Mouse (Mus musculus) adrenal gland, postnatal 25 days (tissue): Measurements from ENCODE around the gene Slc17a9. TPM values are rescaled to one million over a fixed set of nuclear protein-coding genes. Genes with fewer than 3 reads are reported as not detected.
"Not testable (repeated sequence)": the region's sequence is repeated elsewhere in the genome, so short reads cannot be mapped to it uniquely, and the experiment has no call there.

Experiments used
- DNase-seq: peaks from one replicate; pipeline ENCODE4 v3.0.0; 2021; ENCODE audit warnings: mixed read lengths
- total RNA-seq: library from RNA; stranded (reverse); gene quantifications from 2 replicates; pipeline ENCODE4 v1.2.3, GENCODE M21; 2021

Slc17a9 gene
- total RNA-seq, 1 experiment from 2014 or later, result 2.2 TPM

DNA sequence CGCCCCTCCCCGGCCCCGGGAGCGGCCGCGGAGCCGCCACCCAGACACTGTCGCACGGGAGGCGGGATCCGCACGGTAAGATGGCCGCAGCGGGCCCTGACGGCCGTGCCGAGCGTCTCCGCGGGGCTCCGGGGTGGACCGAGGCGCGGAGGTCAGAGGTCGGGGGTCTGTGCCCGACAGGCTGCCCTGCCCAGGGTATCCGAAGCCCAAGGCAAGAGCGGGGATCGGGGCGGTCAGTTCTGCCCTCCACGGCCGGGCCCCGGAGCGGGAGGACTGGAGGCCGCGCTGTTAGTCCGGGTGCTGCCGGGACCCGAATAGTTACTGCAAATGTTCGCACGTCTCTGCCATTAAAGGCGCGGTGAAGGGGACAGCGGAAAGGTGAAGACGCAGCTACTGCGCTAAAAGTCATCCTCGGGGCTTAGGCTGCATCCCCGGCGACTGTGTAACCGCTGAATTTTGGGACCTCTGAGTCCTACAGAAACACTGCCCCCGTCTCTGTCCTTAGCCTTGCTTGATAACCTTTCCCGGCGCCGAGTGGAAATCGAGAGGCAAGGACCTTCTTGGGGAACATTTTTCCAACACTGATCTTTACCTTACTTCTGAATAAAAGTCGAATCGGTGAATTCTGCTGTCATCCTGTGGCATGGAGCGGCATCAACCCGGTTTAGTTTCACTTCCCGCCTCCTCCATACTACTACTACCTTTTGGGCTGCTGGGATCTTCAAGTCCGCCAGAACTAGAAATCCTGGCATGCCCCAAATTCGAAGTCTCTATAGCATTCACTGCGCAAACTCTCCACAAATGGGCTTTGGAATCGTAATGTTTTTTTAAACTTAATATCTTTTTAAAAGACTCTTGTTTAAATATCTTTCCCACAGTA lies 14.5 kb upstream of the Slc17a9 start:
- no peak for DNase-seq

- no peak for DNase-seq
Measured at GRCm38 (mm10) chr2:180711527-180711926, 13.5 kb upstream of the Slc17a9 start.

- DNase-seq, result no peak
Measured at GRCm38 (mm10) chr2:180712037-180712689, 12.9 kb upstream of the Slc17a9 start.

- not testable (repeated sequence) for DNase-seq
Measured at GRCm38 (mm10) chr2:180722748-180723147, 2.3 kb upstream of the Slc17a9 start.

- DNase-seq, result no peak
Measured at GRCm38 (mm10) chr2:180723865-180724264, 1.2 kb upstream of the Slc17a9 start.

DNA sequence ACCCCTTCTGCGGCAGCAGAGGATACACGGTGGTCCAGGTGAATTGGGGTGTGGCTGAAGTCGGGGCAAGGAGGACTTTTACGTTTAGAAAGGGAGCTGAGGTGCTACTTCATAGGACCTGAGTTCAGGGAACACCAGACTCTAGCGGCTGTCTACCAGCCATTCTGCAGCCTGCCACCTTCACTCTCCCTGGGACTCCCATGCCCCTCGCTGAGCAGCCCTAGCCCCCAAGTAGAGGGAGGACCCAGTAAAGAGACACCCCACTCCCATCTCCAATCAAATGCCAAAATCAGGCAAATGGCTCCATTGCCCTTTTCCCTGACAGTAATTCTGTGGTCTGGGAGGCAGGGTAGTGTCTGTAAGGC lies 333 bp downstream of the Slc17a9 start:
- DNase-seq, result no peak

DNA sequence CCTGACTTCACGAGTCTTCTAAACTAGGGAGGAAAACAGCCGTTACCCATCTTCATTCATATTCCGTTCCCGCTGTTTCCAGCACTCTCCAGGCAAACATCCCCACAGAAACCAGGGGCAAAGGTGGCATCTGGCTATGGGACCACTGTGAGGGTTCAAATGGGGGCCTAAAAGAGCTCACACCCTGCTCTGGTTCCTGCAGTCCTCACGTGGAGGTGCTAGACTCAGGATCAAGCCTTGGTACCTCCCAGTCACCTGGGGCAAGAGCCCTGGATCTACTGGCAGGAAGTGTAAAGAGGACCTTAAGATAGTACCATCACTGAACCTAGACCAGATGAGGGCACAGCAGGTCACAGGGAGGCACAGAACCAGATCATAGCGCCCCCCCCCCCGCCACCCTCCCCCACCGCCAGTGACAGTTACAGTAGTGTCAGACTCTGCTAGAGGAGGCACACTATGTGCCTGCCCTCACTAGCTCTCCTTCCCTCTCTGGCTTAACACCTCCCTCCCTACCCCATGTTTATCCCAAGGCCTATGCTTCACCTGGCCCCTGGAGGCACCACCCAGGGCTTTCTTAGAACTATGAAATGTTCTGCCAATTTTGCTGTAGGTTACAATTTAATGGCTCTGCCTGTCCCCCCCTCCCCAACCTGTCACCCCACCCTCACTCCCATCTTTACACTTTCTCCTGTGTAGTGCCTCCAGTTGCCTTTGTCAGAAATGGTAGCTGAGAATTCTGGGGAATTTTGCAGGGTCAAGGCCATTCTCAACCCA lies 980 bp downstream of the Slc17a9 start:
- DNase-seq, result no peak

- no peak for DNase-seq
Measured at GRCm38 (mm10) chr2:180726658-180727442, 1.8 kb downstream of the Slc17a9 start.

DNA sequence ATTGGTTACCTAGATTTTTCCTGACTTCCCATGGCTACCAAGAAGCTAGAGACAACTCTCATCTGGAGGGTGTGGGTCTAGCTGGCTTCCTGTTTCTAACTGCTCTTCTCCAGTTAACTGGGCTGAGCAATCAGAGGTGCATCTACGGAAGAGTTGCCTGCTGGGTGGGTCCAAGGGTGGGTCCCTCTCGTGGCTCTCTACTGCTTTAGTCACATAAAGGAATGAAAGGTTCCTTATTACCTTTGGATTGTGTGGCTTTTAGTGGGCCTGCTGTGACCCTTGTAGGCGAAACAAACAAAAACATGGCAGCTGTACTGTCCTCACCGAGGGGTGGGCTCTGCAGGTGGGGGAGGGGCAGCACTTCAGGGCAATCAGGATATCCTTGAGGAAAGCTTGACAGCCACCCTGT lies 2.6 kb downstream of the Slc17a9 start:
- DNase-seq, result no peak

DNA sequence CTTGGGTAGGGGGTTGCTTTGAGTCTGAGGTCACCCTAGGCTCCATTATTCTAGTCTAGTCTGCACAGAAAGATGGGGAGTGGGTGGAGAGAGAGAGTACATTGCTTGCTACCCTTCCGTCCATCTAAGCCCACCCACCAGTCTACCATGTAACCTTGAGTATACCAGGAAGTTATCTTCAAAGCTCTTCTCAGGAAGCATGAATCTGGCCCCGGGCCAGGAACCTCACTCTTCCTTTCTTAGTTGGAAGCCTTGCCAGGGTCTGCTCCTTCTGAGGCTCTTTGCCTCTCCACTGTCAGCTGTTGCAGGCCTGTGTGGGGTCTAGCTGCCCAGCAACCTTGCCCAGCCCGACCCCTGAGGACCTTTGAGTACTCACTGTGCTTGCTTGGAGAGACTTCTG lies 6.0 kb downstream of the Slc17a9 start:
- peak; percentile 46 for DNase-seq

- no peak for DNase-seq
Measured at GRCm38 (mm10) chr2:180731984-180732383, 6.9 kb downstream of the Slc17a9 start.

DNA sequence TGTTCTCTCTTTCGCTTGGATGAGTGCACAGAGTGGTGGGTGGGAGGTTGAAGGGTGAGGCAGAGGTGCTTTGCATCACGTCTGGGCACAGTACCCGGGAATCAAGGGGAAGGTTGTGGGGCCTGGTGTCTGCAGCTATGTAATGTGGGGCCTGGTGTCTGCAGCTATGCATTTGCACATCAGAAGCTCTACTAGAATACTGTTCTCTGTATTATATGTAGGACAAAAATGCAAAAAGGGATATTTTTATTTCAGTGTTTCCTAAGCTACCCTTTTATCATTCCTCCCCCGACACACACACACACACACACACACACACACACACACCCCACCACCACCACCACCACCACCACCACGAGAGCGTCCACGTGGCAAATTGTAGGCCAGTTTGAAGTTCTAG lies 10.2 kb downstream of the Slc17a9 start:
- DNase-seq, result no peak

DNA sequence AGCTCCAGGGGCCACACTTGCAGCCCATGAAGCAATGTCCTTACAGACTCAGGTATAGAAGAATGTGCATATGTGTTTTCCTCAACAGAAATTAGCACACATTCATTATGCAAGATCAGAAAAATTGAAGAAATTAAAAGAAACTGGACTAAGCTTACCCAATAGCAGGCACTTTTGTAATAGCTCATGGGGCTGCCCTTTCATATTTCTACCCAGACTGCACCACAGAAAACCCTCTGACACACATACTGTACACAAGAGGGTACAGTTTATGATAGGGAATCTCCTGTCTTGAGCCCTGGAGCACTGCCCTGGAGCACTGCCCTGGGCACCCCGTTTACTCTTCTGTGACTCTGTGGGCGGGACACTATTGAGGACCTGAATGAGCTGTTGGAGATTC lies 12.9 kb downstream of the Slc17a9 start:
- DNase-seq, result no peak

- no peak for DNase-seq
Measured at GRCm38 (mm10) chr2:180740349-180740748, 15.3 kb downstream of the Slc17a9 start.

DNA sequence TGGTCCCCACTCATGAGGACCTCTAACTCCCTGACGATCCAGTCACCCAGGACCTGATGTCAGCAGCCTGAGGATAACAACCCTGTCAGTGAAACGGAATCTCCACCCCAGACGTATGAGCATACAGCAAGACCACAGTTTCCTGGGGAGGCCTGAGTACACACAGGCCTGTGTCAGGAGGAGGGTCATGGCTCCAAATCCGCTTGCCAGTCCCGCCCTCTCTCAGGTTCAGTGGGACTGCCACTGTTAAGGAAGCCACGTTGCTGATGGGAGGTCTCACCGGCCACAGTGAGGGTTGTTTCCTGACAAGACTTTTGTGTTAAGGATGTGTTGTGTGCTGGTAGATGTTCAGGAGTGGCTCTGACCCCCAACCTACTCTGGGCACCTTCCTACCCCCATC lies 16.4 kb downstream of the Slc17a9 start:
- no peak for DNase-seq

GRCm38 (mm10) chr2:180742820-180743219 lies 17.8 kb downstream of the Slc17a9 start:
- DNase-seq, result no peak

- DNase-seq, result no peak
Measured at GRCm38 (mm10) chr2:180743321-180743720, 18.3 kb downstream of the Slc17a9 start.

GRCm38 (mm10) chr2:180745248-180745927 lies 20.3 kb downstream of the Slc17a9 start:
- peak; percentile 81 for DNase-seq

- no peak for DNase-seq
Measured at GRCm38 (mm10) chr2:180746569-180747192, 21.6 kb downstream of the Slc17a9 start.

GRCm38 (mm10) chr2:180748904-180749303 lies 23.8 kb downstream of the Slc17a9 start:
- no peak for DNase-seq
